Mouse (Mus musculus): ENCODE measurements around the gene Lgi4.

Gene Lgi4

DNA sequence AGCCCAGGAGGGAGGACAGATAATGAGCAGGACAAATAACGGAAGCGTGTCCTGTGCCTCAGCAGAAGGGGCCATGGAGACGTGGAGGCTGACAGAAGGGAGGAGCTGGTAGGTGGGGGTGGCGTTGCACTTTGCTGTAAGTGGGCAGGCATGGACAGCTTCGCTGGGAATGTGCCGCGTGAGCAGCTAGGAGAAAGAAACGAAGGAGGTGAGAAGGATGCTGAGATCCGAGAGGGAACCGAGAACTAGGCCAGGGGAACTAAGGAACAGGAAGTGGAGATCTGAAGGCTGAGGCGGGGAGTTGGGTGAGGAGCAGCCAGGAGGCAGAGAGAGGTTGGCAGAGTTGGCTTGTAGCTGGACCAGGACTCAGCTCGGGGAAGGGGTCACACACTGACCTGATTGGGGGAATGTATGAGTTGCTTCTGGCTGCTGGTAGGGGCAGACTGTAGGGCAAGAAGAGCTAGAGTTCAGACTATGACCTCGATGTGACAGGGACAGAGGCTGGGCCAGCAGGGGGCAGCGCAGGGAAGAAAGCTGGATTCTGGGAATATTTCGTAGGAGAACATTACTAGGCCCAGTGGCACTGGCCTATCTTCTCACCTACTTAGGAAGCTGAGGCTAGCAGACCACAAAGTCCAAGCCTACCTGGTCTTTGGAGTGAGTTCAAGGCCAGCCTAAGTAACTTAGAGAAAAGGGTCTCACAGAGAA, 46.1 kb downstream of the Lgi4 start:
- no peak for DNase-seq (ENCODE audit: low read depth, low spot score)

DNA sequence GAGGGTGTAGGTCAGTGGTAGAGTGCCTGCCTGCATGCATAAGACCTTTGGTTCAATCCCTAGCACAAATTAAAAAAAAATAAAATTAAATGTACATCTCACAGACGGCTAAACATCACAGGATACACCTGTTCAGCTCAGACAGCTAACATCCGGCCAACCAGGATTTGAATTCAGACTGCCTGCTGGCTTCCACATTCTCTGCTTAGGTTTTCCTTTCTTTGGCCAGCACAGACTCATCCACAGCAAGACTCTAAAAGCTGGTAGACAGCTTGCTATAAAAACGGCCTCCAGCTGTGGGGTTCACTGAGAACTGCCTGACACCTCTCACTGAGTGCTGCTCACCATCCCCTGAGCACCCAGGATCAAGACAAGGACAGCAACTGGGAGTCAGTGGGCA, 47.0 kb downstream of the Lgi4 start:
- DNase-seq (ENCODE audit: low read depth, low spot score), result no peak

DNA sequence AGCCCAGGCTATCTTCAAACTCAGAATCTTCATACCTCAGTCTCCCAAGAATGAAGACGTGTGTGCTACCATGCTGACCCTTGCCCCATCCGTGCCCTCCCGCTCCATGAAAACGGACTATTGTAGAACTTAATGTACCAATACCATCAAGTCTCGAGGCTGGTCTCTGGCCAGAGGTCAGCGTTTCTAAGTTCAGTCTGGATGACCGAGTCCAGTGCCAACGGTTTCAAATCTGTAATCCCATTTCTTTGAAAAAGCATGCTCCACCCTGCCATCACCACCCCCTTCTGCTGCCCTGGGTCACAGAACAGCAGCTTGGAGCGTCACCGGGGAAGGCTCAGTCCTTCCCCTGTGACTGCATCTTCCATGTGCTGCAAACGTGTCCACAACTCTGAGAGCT, 48.6 kb downstream of the Lgi4 start:
- DNase-seq (ENCODE audit: low read depth, low spot score), result no peak

DNA sequence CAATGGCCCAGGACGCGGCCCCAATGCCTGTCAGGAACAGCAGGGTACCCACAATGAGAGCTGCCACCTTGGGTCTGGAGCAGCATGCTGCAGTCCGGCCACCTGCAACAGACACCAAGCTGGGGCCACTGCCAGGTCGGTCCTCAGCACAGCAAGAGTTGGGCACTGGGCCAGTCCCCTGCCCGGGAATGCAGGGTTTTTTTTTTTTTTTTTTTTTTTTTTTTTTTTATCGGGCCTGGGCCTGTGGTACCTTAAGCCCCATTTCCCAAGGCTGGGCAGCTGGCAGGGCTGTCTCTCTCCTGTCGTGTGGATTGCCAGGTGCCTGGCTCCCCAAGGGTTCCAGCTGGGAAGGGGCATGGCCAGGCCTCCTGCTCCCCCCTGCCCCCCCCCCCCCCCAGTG, 49.9 kb downstream of the Lgi4 start:
- no peak for DNase-seq (ENCODE audit: low read depth, low spot score)

DNA sequence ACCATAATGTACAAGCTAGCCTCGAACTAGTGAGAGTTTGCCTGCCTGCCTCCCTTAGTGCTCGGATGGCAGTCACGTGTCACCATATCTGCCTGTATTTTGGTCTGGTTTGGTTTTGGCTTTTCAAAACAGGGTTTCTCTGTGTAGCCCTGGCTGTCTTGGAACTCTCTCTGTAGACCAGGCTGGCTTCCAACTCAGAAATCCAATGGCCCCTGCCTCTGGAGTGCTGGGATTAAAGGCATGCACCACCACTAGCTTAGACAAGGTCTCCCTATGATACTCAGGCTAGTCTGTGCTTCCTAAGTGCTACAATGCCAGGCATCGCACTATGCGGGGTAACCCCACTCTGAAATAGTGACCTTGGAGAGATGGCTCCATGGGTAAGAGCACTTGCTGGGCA, 50.7 kb downstream of the Lgi4 start:
- DNase-seq (ENCODE audit: low read depth, low spot score), result no peak

DNA sequence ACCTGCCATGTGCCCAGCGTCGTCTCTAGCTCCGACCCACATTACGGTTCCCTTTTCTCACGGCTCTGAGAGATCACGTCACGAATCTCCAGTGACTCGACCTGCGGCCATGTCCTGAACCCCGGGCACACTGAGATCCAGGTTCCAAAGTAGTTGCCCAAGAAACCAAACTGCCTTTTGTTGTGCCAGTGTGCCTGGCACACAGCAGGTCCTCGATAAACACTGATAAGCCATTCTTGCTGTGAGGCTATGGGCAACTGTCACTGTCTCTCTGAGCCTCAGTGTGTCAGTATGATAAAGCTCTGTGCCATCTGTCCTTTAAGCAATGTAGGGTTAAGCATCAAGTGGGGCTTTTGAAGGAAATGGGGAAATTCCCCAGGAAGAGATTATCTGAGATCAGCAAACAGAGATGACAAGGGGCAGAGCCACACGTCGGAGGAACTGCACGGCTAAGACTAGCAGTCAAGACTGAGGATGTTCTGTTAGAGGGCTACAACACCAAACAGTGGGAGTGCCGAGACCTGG, 51.8 kb downstream of the Lgi4 start:
- no peak for DNase-seq (ENCODE audit: low read depth, low spot score)

DNA sequence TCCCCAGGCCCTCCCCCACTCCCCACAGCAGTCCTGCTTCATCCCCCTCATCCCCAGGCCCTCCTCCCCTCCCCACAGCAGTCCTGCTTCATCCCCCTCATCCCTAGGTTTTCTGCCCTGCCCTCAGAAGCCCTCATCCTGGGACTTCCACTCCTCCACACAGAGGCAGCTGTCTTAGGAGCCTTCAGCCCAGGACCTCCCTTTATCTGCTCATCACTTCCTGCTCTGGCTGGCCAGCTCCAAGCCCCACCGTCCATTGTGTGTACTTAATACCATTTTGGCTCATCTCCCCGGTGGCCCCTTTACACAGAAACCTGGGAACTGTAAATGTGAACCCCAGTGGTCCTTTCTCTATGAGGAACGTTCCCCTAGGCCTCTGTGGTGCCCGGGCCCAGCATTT, 52.9 kb downstream of the Lgi4 start:
- DNase-seq (ENCODE audit: low read depth, low spot score), result no peak

DNA sequence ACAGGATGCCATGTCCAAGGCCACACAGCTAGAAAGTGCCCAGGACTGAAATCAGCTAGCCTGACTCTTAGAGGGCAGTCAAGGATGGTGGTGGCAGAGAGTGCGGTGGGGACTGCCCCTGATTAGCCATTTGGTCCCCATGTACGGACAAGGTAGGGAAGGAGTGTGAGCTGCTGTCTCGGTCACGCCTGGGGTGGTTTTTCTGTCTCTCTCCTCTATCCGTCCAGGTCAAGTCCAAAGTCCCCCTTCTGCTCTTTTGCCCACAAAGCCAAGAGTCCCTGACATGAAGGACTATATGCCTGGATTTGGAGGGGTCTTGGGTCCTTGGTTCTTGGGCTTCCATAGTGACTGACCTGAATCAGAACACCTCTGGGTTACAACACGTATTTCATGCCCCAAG, 54.7 kb downstream of the Lgi4 start:
- no peak for DNase-seq (ENCODE audit: low read depth, low spot score)

DNA sequence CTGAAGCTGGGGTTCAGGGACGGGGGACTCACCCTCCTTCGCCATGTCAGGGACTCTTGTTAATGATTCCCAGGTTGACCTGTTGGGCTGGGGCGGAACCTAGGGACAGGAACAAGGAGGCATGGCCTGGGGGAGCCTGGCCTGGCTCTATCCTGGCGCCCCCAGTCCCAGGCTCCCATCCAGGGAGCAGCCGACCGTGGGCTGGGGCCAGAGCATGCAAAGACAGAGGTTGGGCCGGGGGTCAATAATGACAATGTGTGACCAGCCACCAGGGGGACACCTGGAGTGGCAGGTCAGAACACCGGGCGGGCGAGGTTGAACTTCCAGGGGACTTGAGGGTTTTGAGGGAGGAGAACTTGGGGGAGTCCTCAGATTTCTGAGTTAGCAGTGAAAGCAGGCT, 55.5 kb downstream of the Lgi4 start:
- DNase-seq (ENCODE audit: low read depth, low spot score), result peak; percentile 33

DNA sequence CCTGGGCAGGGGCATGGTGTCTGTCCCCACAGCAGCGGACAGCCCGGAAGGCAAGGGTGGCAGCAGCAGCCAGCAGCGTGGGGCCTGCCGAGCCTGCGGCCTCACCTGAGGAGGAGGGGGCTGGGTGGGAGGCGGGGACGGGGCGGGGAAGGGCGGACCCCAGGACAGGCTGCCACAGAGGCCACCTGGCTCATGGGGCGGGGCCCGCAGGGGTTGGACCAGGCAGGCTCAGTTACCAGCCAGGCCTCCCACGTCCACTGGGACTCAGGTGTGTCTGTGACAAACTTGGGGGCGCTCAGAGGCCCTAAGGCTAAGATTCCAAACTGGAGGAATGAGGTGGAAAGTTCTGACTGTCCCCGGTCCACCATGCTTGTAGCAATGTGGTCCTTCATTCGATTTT, 56.0 kb downstream of the Lgi4 start, which contains the start of gene Hpn:
TSS of gene Hpn (minus strand) at position 109 of the 400 bp plus-strand sequence.
- no peak for DNase-seq (ENCODE audit: low read depth, low spot score)

DNA sequence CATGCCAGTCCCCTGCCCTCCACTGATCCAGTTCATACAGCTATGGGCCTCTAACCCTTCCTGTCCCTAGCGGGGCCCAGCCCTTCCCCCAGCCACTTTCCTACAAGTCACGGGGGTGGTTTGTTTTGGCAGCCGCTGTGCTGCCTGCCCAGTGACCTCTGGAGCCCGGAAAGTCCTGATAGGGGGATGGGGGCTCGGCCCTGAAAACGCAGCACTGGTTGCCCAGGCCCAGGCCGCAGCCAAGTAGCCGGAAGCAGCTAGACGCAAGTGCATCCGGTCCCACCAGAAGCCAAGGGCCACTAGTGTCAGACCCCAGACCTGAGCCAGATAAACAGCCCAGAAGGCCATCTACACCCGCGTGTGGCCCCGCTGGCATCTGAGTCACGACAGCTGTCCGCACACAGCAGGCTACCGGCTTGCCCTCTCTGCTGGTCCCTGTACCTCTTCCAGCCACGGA, 56.5 kb downstream of the Lgi4 start:
- no peak for DNase-seq (ENCODE audit: low read depth, low spot score)

DNA sequence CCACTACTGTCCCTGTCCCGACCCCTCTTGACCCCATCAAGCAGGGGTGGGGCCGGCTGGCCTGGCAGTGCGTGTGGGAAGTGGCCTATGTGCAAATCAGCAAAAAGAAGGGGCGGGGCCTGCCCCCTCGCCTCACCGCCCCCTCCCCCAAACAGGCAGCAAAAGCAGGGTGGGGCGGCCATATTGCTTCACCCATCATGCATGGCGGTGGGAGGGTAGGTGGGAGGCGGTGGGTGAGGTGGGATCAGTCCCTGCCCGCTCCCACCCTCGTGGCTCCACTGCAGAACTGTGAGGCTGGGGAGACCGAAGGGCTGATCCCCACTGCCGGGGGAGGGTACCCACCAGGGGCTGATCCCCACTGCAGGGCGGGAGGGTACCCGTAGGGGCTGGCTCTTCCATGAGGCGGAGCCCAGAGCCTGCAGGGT, 57.6 kb downstream of the Lgi4 start:
- peak; percentile 70 for DNase-seq (ENCODE audit: low read depth, low spot score)

DNA sequence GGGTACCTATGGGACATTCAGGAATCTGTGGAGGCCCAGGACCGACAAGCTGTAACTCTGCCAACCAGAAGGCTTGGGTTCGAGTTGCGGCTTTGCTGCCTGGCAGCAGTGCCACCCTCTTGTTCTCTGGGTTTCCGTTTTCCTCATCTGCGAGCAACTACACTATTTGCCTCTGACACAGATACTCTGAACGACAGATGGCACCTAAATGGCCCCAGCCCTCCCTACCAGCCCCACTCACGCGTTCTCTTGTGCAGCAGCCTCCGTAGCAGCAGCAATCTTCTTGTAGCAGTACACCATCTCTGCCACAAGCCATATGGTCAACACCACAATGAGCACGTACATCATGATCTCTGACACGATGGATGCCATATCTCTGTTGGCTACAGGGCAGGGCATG, 58.3 kb downstream of the Lgi4 start:
- no peak for DNase-seq (ENCODE audit: low read depth, low spot score)

DNA sequence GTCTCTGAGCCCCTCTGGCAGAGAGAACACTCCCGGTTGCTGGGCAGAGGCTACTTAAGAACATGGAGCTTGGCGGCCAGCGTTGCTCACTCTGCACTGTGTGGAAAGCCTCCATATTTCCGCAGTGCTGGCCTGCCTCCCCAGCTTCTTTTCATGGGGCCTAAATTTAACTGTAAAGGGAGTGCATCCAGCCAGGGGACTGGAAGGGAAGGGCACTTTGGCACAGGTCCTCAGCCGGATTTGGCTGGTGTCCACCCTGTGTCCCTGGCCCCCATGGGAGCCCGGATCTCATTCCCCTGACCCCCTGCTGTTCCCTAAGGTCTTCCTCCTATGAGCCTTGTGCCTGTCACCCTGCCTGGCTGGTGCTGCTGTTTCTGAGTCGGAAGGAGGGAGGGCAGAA, 59.3 kb downstream of the Lgi4 start:
- DNase-seq (ENCODE audit: low read depth, low spot score), result no peak

DNA sequence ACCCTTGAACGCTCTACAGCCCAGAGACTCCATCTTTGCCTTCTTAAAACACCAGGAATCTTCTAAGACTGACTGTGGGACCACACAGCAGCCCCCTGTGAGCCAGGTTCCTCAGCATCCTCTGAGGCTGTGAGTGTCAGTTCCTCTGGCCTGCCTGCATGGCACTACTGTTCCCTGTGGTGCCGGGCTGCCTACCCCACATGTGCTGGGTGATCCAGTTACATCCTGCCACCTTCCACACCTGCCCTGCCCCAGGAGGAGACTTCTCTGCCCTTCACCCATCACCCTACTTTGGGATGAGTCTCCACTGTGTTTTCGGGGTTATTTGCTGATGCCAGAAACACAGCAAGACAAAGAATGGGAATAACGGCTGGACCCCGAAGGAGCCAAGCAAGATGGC, 60.4 kb downstream of the Lgi4 start:
- no peak for DNase-seq (ENCODE audit: low read depth, low spot score)
